Mouse (Mus musculus) spleen, postnatal 4 days (tissue): ENCODE measurements around the gene Osm.

Experiments used
- DNase-seq, 2 experiments: peaks; one replicate each; pipeline ENCODE4 v3.0.0; 2022; ENCODE audit warnings: low spot score in 2 of 2

The Osm gene

GRCm38 (mm10) chr11:4215061-4215460 lies 21.2 kb upstream of the Osm start:
- DNase-seq, result no peak

- no peak for DNase-seq
Observed at GRCm38 (mm10) chr11:4216248-4217000, 19.8 kb upstream of the Osm start.

GRCm38 (mm10) chr11:4217914-4218629 lies 18.1 kb upstream of the Osm start, which contains the start of gene Castor1:
Gene Castor1, plus strand, starts transcription at chr11:4218225.
- peak; percentile 90 to 93 for DNase-seq

- DNase-seq, result no peak
Observed at GRCm38 (mm10) chr11:4218637-4219036, 17.6 kb upstream of the Osm start.

- DNase-seq, result no peak
Observed at GRCm38 (mm10) chr11:4219317-4219751, 16.9 kb upstream of the Osm start.

- DNase-seq, result no peak
Observed at GRCm38 (mm10) chr11:4219908-4220307, 16.3 kb upstream of the Osm start.

GRCm38 (mm10) chr11:4220443-4221400 lies 15.5 kb upstream of the Osm start:
- peak; percentile 88 to 98 for DNase-seq

GRCm38 (mm10) chr11:4222046-4222950 lies 13.9 kb upstream of the Osm start:
- no peak for DNase-seq

- DNase-seq, result peak in 1 of 2 experiments; percentile 70
Observed at GRCm38 (mm10) chr11:4223393-4224188, 12.6 kb upstream of the Osm start.

GRCm38 (mm10) chr11:4224223-4224622 lies 12.0 kb upstream of the Osm start:
- no peak for DNase-seq

- no peak for DNase-seq
Observed at GRCm38 (mm10) chr11:4226569-4227325, 9.5 kb upstream of the Osm start.

- no peak for DNase-seq
Observed at GRCm38 (mm10) chr11:4228463-4228862, 7.8 kb upstream of the Osm start.

GRCm38 (mm10) chr11:4229841-4230240 lies 6.4 kb upstream of the Osm start:
- no peak for DNase-seq

GRCm38 (mm10) chr11:4231435-4231834 lies 4.8 kb upstream of the Osm start:
- DNase-seq, result no peak

GRCm38 (mm10) chr11:4232644-4233043 lies 3.6 kb upstream of the Osm start:
- DNase-seq, result no peak

GRCm38 (mm10) chr11:4235052-4235655 lies 1.1 kb upstream of the Osm start:
- no peak for DNase-seq

- peak in 1 of 2 experiments; percentile 50 for DNase-seq
Observed at GRCm38 (mm10) chr11:4236546-4237067, 387 bp downstream of the Osm start.

GRCm38 (mm10) chr11:4237389-4237912 lies 1.2 kb downstream of the Osm start:
- peak; percentile 60 to 80 for DNase-seq
